21 mouse cellular contexts compared by ENCODE assay signal in genomic region chr11:105823759-105824158, GRCm38 (mm10).
DNase-seq lines count a peak whose midpoint lies in the region; ATAC-seq and TF ChIP-seq lines count a peak whose summit lies in the region.
"Had no signal": no experiment of that assay in that cellular context is flagged by ENCODE, and none has a peak within 500 bp of the region (broad histone marks: within the 10 kb centered on the region; RNA-seq: fewer than 3 reads in every experiment).

No protein-coding gene starts in this region.

- H3K4me2 ChIP-seq in liver, embryonic 16.5 days (ENCODE audit: low read depth, low read length): no peak overlapping the region
- no peak overlapping the region for H3K4me2 ChIP-seq in intestine, embryonic 16.5 days (ENCODE audit: low read depth, low read length)
- H3K4me2 ChIP-seq: embryonic facial prominence, embryonic 15.5 days; forebrain, embryonic 15.5 days; heart, embryonic 13.5 days; midbrain, embryonic 13.5 days; neural tube, embryonic 13.5 days had no signal

- H3K27ac ChIP-seq in liver, embryonic 16.5 days (ENCODE audit: low read length): no peak overlapping the region
- no peak overlapping the region for H3K27ac ChIP-seq in intestine, embryonic 16.5 days (ENCODE audit: low read length)
- H3K27ac ChIP-seq: embryonic facial prominence, embryonic 15.5 days; forebrain, embryonic 15.5 days; heart, embryonic 13.5 days; hindbrain, postnatal 0 days; midbrain, embryonic 13.5 days; neural tube, embryonic 13.5 days had no signal

- no peak for TF ChIP-seq POLR2A in lung, adult 2 months (IDR thresholded peaks at IDR 0.05; ENCODE audit: borderline replicate concordance, extremely low read depth, low read depth, low read length)

- H3K4me1 ChIP-seq in lung, adult 2 months (ENCODE audit: control insufficient read depth, insufficient read depth, low read length): no peaks in the 10 kb centered on the region
- H3K4me1 ChIP-seq in liver, embryonic 16.5 days (ENCODE audit: control insufficient read depth, low read depth, low read length): no peaks in the 10 kb centered on the region
- H3K4me1 ChIP-seq in intestine, embryonic 16.5 days (ENCODE audit: control insufficient read depth, insufficient read depth, low read length): no peaks in the 10 kb centered on the region
- H3K4me1 ChIP-seq: embryonic facial prominence, embryonic 15.5 days; forebrain, embryonic 15.5 days; heart, embryonic 13.5 days; midbrain, embryonic 13.5 days; neural tube, embryonic 13.5 days had no signal

- no peaks in the 10 kb centered on the region for H3K36me3 ChIP-seq in liver, embryonic 16.5 days (ENCODE audit: control insufficient read depth, insufficient read depth)
- no peaks in the 10 kb centered on the region for H3K36me3 ChIP-seq in intestine, embryonic 16.5 days (ENCODE audit: control insufficient read depth, insufficient read depth, low read length)
- H3K36me3 ChIP-seq: embryonic facial prominence, embryonic 15.5 days; forebrain, embryonic 15.5 days; midbrain, embryonic 13.5 days had no signal

- H3K9ac ChIP-seq in liver, embryonic 16.5 days (ENCODE audit: low read depth, low read length): no peak overlapping the region
- H3K9ac ChIP-seq in intestine, embryonic 16.5 days (ENCODE audit: low read depth, low read length): no peak overlapping the region
- H3K9ac ChIP-seq: embryonic facial prominence, embryonic 15.5 days; forebrain, embryonic 15.5 days; heart, embryonic 13.5 days; midbrain, embryonic 13.5 days; neural tube, embryonic 13.5 days had no signal

- no peaks in the 10 kb centered on the region for H3K9me3 ChIP-seq in liver, embryonic 16.5 days (replicated peaks; ENCODE audit: control insufficient read depth, low read length)
- H3K9me3 ChIP-seq in intestine, embryonic 16.5 days (ENCODE audit: control insufficient read depth, low read length): no peaks in the 10 kb centered on the region
- H3K9me3 ChIP-seq: embryonic facial prominence, embryonic 15.5 days; forebrain, embryonic 15.5 days; heart, embryonic 13.5 days; midbrain, embryonic 13.5 days; neural tube, embryonic 13.5 days had no signal

- H3K4me3 ChIP-seq in lung, adult 2 months (replicated peaks; ENCODE audit: extremely low read depth, low read depth, low read length): no peak overlapping the region
- H3K4me3 ChIP-seq in liver, embryonic 16.5 days (ENCODE audit: low read depth, low read length): no peak overlapping the region
- no peak overlapping the region for H3K4me3 ChIP-seq in intestine, embryonic 16.5 days (ENCODE audit: low read length)
- H3K4me3 ChIP-seq: embryonic facial prominence, embryonic 15.5 days; forebrain, embryonic 15.5 days; heart, embryonic 13.5 days; midbrain, embryonic 13.5 days; neural tube, embryonic 13.5 days had no signal

- 40% methylated on average over 2 of the region's 2 CpGs for WGBS in lung, adult 2 months
- WGBS in liver, embryonic 16.5 days (ENCODE audit: insufficient replicate concordance): 44% methylated on average over 2 of the region's 2 CpGs
- 66% methylated on average over 2 of the region's 2 CpGs for WGBS in intestine, embryonic 16.5 days

- peak; percentile 4 to 31 for DNase-seq in lung, adult 18-20 months
- no peak for DNase-seq in lung, adult 2 months
- DNase-seq in 3134 (ENCODE audit: extremely low read depth, insufficient read length, low spot score) (peak; percentile 31), 3T3-L1 (ENCODE audit: low read depth, low spot score) (peak; percentile 59)
- DNase-seq in adrenal gland, postnatal 10 days: no peak
- DNase-seq: cerebellum, adult 9-11 months; gastrocnemius, postnatal 10 days; heart, adult 18-20 months; heart, postnatal 14 days; kidney, postnatal 25 days; thymus, postnatal 36 days had no signal

- no peaks in the 10 kb centered on the region for H3K27me3 ChIP-seq in liver, embryonic 16.5 days (ENCODE audit: control insufficient read depth, insufficient read depth, low read depth, low read length)
- no peaks in the 10 kb centered on the region for H3K27me3 ChIP-seq in intestine, embryonic 16.5 days (replicated peaks; ENCODE audit: control insufficient read depth, insufficient read depth, low read length)
- H3K27me3 ChIP-seq: embryonic facial prominence, embryonic 15.5 days; forebrain, embryonic 15.5 days; heart, embryonic 13.5 days; midbrain, embryonic 13.5 days; neural tube, embryonic 13.5 days had no signal

- TF ChIP-seq CTCF in lung, adult 2 months (IDR thresholded peaks at IDR 0.05; ENCODE audit: insufficient read depth, low read length): no peak

- ATAC-seq in liver, embryonic 16.5 days (ENCODE audit: low read depth): peak; percentile 50; the same call in 1 of the 2 replicates
- ATAC-seq in intestine, embryonic 16.5 days: no peak
- ATAC-seq: CD4-positive, CD25-positive, alpha-beta regulatory T cell, adult 4 months; forebrain, embryonic 15.5 days; hindbrain, postnatal 0 days; intestine, postnatal 0 days; midbrain, embryonic 13.5 days had no signal

Comparison
In these comparisons a context has a peak if more than half of its experiments do, and no peak if none do; other contexts are left out.
1. DNase-seq: peak in lung, adult 18-20 months (2 of 2), 3134 (single experiment) and 3T3-L1 (single experiment); none in lung, adult 2 months (single experiment) and adrenal gland, postnatal 10 days (single experiment).